Mouse (Mus musculus): ENCODE results near the gene Esr2.
A peak's percentile ranks its signal among the peaks of the same experiment; 100 is the strongest.

Gene Esr2

DNA sequence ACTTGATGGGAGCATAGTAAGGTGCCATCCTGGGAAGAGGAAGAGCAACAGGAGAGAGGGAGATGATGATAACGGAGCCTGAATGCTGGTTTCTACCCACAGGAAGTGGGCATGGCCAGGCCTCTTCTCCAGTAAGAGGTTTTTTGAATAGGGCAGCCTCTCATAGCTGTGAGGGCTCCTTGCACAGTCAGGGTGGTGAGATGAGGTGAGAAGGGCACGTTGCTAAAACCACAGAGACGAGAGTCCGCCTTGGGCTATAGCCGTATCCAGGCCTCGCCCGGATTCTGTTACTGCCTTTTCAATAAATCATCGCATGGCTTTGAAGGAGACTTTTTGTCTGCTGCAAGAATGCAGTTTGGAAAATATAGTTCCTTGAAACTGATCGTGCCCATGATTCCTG is 92.0 kb downstream of the Esr2 start:
- DNase-seq, result no peak

- DNase-seq, result peak; percentile 42 to 59
Measured at GRCm38 (mm10) chr12:76081557-76082211, 95.4 kb downstream of the Esr2 start.

DNA sequence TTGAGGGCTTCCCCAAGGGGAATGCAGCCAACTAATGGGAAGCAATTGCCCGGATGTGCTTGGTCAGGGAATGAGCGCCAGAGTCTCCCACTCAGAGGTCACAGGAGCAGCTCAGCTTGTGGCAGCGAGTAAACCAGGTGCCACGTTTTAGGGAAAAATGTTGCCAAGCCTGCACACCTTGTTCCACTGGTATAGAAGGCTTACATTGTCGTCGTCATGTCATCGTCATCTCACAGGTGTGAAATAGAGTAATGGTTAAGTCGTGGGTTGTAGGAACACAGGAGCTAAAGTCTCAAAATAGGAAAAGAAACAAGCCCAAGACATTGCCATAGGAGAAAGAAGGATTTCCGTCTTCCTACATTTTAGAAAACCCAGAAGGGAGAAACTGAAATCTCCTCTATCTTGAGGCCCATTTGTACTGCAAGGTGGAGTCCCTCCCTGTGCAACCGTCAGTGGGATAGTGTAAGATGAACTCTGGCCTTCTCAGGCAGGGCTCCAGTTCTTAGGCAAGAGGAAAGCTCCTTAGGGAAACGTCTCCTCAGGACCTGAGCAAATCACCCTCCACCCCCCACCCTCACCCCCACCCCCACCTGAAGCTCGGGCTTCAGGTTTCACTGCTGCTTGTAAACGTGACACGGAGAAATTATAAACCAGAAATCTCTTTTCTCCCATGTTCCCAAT is 96.0 kb downstream of the Esr2 start:
- DNase-seq, result no peak

- DNase-seq, result no peak
Measured at GRCm38 (mm10) chr12:76073981-76074380, 103.1 kb downstream of the Esr2 start.

GRCm38 (mm10) chr12:76073066-76073826 is 103.8 kb downstream of the Esr2 start:
- no peak for DNase-seq

DNA sequence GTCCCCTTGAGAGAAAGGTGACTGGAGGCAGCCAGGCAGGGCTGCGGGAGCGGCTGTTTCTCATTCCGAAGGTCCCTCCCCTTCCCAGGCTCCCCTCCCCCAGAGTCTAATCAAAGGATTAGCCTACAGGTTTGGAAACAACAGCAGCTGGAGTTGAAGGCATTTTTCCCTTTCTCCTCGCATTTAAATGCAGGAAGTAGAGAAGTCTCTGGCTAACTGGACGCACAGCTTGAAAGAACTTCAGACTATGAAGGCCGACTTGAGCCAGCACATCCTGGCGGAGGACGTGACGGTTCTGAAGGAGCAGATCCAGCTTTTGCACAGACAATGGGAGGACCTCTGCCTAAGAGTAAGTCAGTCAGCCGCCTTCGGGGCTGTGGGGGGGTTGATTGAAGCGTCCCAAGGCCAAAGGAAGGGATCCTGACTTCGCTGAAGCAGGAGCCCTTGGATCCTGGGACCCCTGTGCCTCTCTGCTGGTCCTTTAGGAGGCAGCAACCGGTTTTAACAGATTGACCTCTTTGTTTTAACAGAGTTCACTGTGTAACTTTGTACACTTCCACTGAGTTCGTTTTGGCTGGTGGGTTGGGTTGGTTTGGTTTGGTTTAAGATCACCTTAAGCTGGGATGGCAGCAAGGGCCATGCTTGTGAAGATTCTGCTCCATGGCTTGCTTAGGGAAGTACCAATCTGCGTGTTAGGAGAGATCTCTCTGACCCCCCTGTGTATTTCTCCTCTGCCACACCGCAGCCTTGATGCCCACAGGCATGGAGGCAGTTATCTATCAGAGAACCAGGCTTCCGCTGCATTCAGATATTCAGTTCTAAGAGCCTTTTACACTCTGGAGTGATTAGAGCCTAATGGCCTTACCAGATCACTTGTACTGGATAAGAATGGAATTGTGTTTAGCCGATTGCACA is 104.9 kb downstream of the Esr2 start:
- peak; percentile 43 to 61 for DNase-seq
